Mouse (Mus musculus) ES-Bruce4 (cell line): ENCODE measurements at regions not wholly inside any gene's neighbourhood (a gene's known extent, or its start where the extent isn't known, plus 50 kb on each side); places are given as distances from the start of the nearest gene placed in this dataset.

Experiments used
- CTCF ChIP-seq: IDR thresholded peaks from one replicate; pipeline ENCODE4 v1.8.1; 2011; ENCODE audit warnings: low read depth, low read length
- EP300 ChIP-seq: IDR thresholded peaks from 2 replicates; pipeline ENCODE4 v1.6.1; 2011; ENCODE audit warnings: low read depth, low read length; ENCODE audit not compliant: insufficient read depth

GRCm38 (mm10) chr19:23061906-23062305 is 79.1 kb upstream of the Klf9 start:
- TF ChIP-seq CTCF (no peak), EP300 (no peak)
